ENCODE assay signal across 11 mouse cellular contexts in genomic region chr2:110950432-110950803, GRCm38 (mm10). TPM values are rescaled to one million over a fixed set of nuclear protein-coding genes. Genes with fewer than 3 reads are reported as not detected.
DNase-seq lines count a peak whose midpoint lies in the region; ATAC-seq and TF ChIP-seq lines count a peak whose summit lies in the region.
"Had no signal": no experiment of that assay in that cellular context is flagged by ENCODE, and none has a peak within 500 bp of the region (broad histone marks: within the 10 kb centered on the region; RNA-seq: fewer than 3 reads in every experiment).

No protein-coding gene starts in this region.

- no peaks in the 10 kb centered on the region for H3K36me3 ChIP-seq in forebrain, embryonic 11.5 days (ENCODE audit: control insufficient read depth, insufficient read depth, low read length)
- H3K36me3 ChIP-seq in intestine, embryonic 16.5 days (ENCODE audit: control insufficient read depth, insufficient read depth, low read length) = no peaks in the 10 kb centered on the region

- H3K4me1 ChIP-seq in forebrain, embryonic 11.5 days (replicated peaks; ENCODE audit: control insufficient read depth, insufficient read depth, low read length) = peaks cover 3% of the 10 kb centered on the region; the same call in 1 of the 2 replicates
- H3K4me1 ChIP-seq in intestine, embryonic 16.5 days (ENCODE audit: control insufficient read depth, insufficient read depth, low read length) = peaks cover 3% of the 10 kb centered on the region; the same call in 1 of the 2 replicates
- 0 out of 2 replicates have a peak, but pooled peaks cover 3% of the 10 kb centered on the region for H3K4me1 ChIP-seq in olfactory bulb, adult 2 months (ENCODE audit: control insufficient read depth, insufficient read depth, low read length)

- no peak for TF ChIP-seq CTCF in layer of hippocampus, adult 2 months (conservative IDR thresholded peaks at IDR 0.05)
- TF ChIP-seq CTCF in olfactory bulb, adult 2 months (IDR thresholded peaks at IDR 0.05; ENCODE audit: insufficient read depth, low read depth, low read length) = no peak

- H3K27ac ChIP-seq in layer of hippocampus, adult 2 months = peak overlapping the region; percentile 95
- no peak overlapping the region for H3K27ac ChIP-seq in forebrain, embryonic 11.5 days (ENCODE audit: low read depth, low read length)
- no peak overlapping the region for H3K27ac ChIP-seq in intestine, embryonic 16.5 days (ENCODE audit: low read length)
- H3K27ac ChIP-seq in olfactory bulb, adult 2 months (ENCODE audit: insufficient read depth, low read depth, low read length) = peak overlapping the region; percentile 76
- H3K27ac ChIP-seq: liver, embryonic 14.5 days had no signal

- no peaks in the 10 kb centered on the region for H3K27me3 ChIP-seq in forebrain, embryonic 11.5 days (ENCODE audit: control insufficient read depth, insufficient read depth, low read length)
- H3K27me3 ChIP-seq in intestine, embryonic 16.5 days (replicated peaks; ENCODE audit: control insufficient read depth, insufficient read depth, low read length) = no peaks in the 10 kb centered on the region

- WGBS in forebrain, embryonic 11.5 days = 60% methylated on average over 3 of the region's 3 CpGs
- WGBS in intestine, embryonic 16.5 days = 53% methylated on average over 3 of the region's 3 CpGs
- WGBS in olfactory bulb, adult 2 months = 58% methylated on average over 3 of the region's 3 CpGs

- H3K9me3 ChIP-seq in forebrain, embryonic 11.5 days (ENCODE audit: control insufficient read depth, low read length) = no peaks in the 10 kb centered on the region
- H3K9me3 ChIP-seq in intestine, embryonic 16.5 days (ENCODE audit: control insufficient read depth, low read length) = no peaks in the 10 kb centered on the region

- H3K4me3 ChIP-seq in layer of hippocampus, adult 2 months = peak overlapping the region; percentile 75
- peak overlapping the region; percentile 41 for H3K4me3 ChIP-seq in forebrain, embryonic 11.5 days (ENCODE audit: low read depth, low read length)
- peak overlapping the region; percentile 29 for H3K4me3 ChIP-seq in intestine, embryonic 16.5 days (ENCODE audit: low read length)
- peak overlapping the region; percentile 54 for H3K4me3 ChIP-seq in olfactory bulb, adult 2 months (ENCODE audit: insufficient read depth, low read depth, low read length)

- DNase-seq in layer of hippocampus, adult 2 months (ENCODE audit: low spot score in 2 of 2) = no peak
- no peak for DNase-seq in layer of hippocampus, adult 11-12 months (ENCODE audit: low spot score)
- DNase-seq in forebrain, embryonic 11.5 days (ENCODE audit: low spot score) = no peak
- DNase-seq in urinary bladder, postnatal 14 days (ENCODE audit: low spot score) = no peak
- no peak for DNase-seq in gastrocnemius, adult 8-10 months (ENCODE audit: low spot score in 2 of 2)
- no peak for DNase-seq in adrenal gland, adult 8-10 months

- no peak for TF ChIP-seq POLR2A in olfactory bulb, adult 2 months (IDR thresholded peaks at IDR 0.05; ENCODE audit: insufficient read depth, low read depth, low read length)

- no peak overlapping the region for H3K9ac ChIP-seq in forebrain, embryonic 11.5 days (ENCODE audit: low read length)
- H3K9ac ChIP-seq in intestine, embryonic 16.5 days (ENCODE audit: low read depth, low read length) = no peak overlapping the region
- H3K9ac ChIP-seq: liver, embryonic 14.5 days had no signal

- ATAC-seq in forebrain, embryonic 11.5 days (replicated peaks; ENCODE audit: low FRiP score) = no peak
- ATAC-seq in intestine, embryonic 16.5 days = no peak

- peak overlapping the region; percentile 68 for H3K4me2 ChIP-seq in forebrain, embryonic 11.5 days (ENCODE audit: low read depth, low read length, severe bottlenecking)
- H3K4me2 ChIP-seq in intestine, embryonic 16.5 days (ENCODE audit: low read depth, low read length) = peak overlapping the region; percentile 48; the same call in 1 of the 2 replicates

RNA-seq across cellular contexts. Expression of gene Ano3, which starts 0.3 kb away (rescaled TPM):
- total RNA-seq in layer of hippocampus, adult 2 months (2021) = 10 to 100 TPM; 77.4 to 82.5 TPM
- 0.88 and 1.3 TPM in 2 replicates for polyA plus RNA-seq in forebrain, embryonic 11.5 days (2014; fragmentation: Nextera tagmentation; extraction: Ambion mirVana)
- polyA plus RNA-seq in intestine, embryonic 16.5 days (2015; fragmentation: Nextera tagmentation; extraction: Ambion mirVana) = 0.09 TPM in 1 of 2 replicates, not detected in the other
- polyA plus RNA-seq in olfactory bulb, adult 2 months (2012; ENCODE audit: insufficient read depth, insufficient read length, low replicate concordance, missing spikeins) = 93.3 TPM in 1 of 2 replicates, not detected in the other
- total RNA-seq in gastrocnemius, adult 8-10 months (2022) = under 1 TPM in 2 of 4 experiments, not detected in 2; 0.08 to 0.10 TPM
- total RNA-seq in adrenal gland, adult 8-10 months (2022) = 1 to 10 TPM in 2 of 4 experiments, under 1 TPM in 2; 0.45 to 1.8 (median 1.2) TPM
- total RNA-seq: MEL; neutrophil, adult 5-6 weeks had no signal

Comparison
In these comparisons a context has a peak if more than half of its experiments do, and no peak if none do; other contexts are left out.
1. H3K27ac ChIP-seq: peak in layer of hippocampus, adult 2 months (single experiment) and olfactory bulb, adult 2 months (single experiment); none in forebrain, embryonic 11.5 days (single experiment) and intestine, embryonic 16.5 days (single experiment).
2. RNA of gene Ano3, which starts 0.3 kb away (total RNA-seq): 77.4 to 82.5 TPM in layer of hippocampus, adult 2 months; 0.45 to 1.8 TPM in adrenal gland, adult 8-10 months and 0.08 to 0.10 TPM in gastrocnemius, adult 8-10 months; every median in the first group is over 10 times any median in the second.
3. Peak in every context shown above with its lines, with median percentiles within 50 percentile points of each other: H3K4me3 ChIP-seq.